Mouse (Mus musculus) intestine, postnatal 0 days (tissue): ENCODE results near the gene Insc. TPM values are rescaled to one million over a fixed set of nuclear protein-coding genes. Genes with fewer than 3 reads are reported as not detected.

ENCODE experiments used
- ATAC-seq: fragments of 200-750 bp; cut with Nextera tagmentation; 2 replicates; pipeline ENCODE4 v1.8.0; 2017; ENCODE audit warnings: mild to moderate bottlenecking, moderate TSS enrichment, moderate library complexity
- H3K27ac ChIP-seq: fragments of 300-500 bp; sonication (generic); 2 replicates; pipeline ENCODE4 v1.5.1; 2014; ENCODE audit warnings: mild to moderate bottlenecking, low read depth, low read length, moderate library complexity
- H3K27me3 ChIP-seq: fragments of 300-500 bp; sonication (generic); replicated peaks from 2 replicates; pipeline ENCODE4 v1.6.1; 2014; ENCODE audit warnings: low read length, mixed read lengths; ENCODE audit not compliant: control insufficient read depth, insufficient read depth
- H3K36me3 ChIP-seq: fragments of 300-500 bp; sonication (generic); 2 replicates; pipeline ENCODE4 v1.6.1; 2014; ENCODE audit warnings: mild to moderate bottlenecking, moderate library complexity; ENCODE audit not compliant: control insufficient read depth, insufficient read depth
- H3K4me1 ChIP-seq: fragments of 300-500 bp; sonication (generic); replicated peaks from 2 replicates; pipeline ENCODE4 v1.6.1; 2014; ENCODE audit warnings: antibody characterized with exemption, low read length, mixed read lengths; ENCODE audit not compliant: control insufficient read depth, insufficient read depth
- H3K4me2 ChIP-seq: fragments of 300-500 bp; sonication (generic); replicated peaks from 2 replicates; pipeline ENCODE4 v1.6.1; 2014; ENCODE audit warnings: low read depth, mild to moderate bottlenecking, moderate library complexity
- H3K4me3 ChIP-seq: fragments of 300-500 bp; sonication (generic); 2 replicates; pipeline ENCODE4 v1.5.1; 2014; ENCODE audit warnings: low read depth, low read length
- H3K9ac ChIP-seq: fragments of 300-500 bp; sonication (generic); 2 replicates; pipeline ENCODE4 v1.6.1; 2014; ENCODE audit warnings: mild to moderate bottlenecking, low read depth, low read length
- H3K9me3 ChIP-seq: fragments of 300-500 bp; sonication (generic); 2 replicates; pipeline ENCODE4 v1.6.1; 2016; ENCODE audit warnings: mixed run types; ENCODE audit not compliant: control insufficient read depth
- CTCF ChIP-seq: sonication (generic); IDR thresholded peaks from 2 replicates; pipeline ENCODE4 v1.5.1; 2016; ENCODE audit warnings: low read depth, mild to moderate bottlenecking, control low read depth, antibody characterized with exemption, moderate library complexity
- WGBS: fragments of 180-500 bp; shearing (Covaris S2); extraction: QIAGEN DNeasy Blood & Tissue Kit; methylation state at CpG from one replicate; pipeline ENCODE4 v1.1.7; 2014; 5-methylcytosine and 5-hydroxymethylcytosine counted together
- polyA plus RNA-seq: library from polyadenylated mRNA; unstranded; fragments of >200 nt; fragmentation: Nextera tagmentation; extraction: Ambion mirVana; gene quantifications from 2 replicates; pipeline ENCODE4 v1.2.1, GENCODE M21; 2015

The Insc gene
- polyA plus RNA-seq = 8.3 and 9.9 TPM in 2 replicates

DNA sequence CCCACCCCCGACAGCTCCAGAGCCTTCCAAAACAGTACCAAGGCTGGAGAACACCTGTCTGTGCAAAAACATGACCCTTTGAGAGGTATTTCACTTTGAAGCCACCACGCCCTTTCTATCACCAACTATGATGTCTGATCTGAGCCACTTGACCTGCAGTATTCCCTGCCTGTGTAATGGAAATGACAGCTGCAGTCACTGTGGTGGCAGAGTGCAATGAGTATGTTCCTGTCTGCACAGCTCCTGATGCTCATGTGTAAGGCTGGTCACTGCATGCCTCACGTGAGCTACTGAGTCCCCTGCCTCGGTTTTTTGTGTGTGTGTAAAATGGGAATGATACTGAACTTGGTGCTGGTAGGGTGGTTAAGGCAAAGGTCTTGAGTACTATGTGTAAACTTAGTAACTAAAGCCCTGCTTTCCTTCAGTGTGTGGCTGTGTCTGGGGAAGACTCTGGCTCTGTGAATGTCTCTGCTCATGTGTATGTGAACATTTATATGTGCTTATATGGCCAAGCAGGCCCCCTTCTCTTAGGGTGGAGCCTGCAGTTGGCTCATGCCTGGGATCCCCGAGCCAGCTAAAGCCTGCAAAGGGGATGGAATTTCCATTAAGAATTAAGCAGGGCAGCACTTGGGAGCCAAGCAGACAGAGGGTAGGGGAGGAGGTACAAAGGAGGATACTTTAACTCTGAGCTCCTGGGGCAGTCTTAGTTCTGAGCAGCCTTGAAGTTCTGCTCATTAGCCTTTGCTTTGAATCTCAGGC is at the start of gene Insc:
Gene Insc (plus strand): TSS at position 673 of the 759 bp plus-strand sequence.
- 67% methylated on average over 5 of the region's 5 CpGs for WGBS
- no peak for ATAC-seq
- TF ChIP-seq CTCF = no peak
- H3K4me1 ChIP-seq = 0 out of 2 replicates have a peak, but pooled peaks cover 4% of the 10 kb centered on the region
- H3K36me3 ChIP-seq = no peaks in the 10 kb centered on the region
- H3K27me3 ChIP-seq = no peaks in the 10 kb centered on the region
- H3K4me3 ChIP-seq = no peak within 1 kb of the TSS
- H3K9ac ChIP-seq = no peak within 1 kb of the TSS
- no peaks in the 10 kb centered on the region for H3K9me3 ChIP-seq
- no peak within 1 kb of the TSS for H3K27ac ChIP-seq
- H3K4me2 ChIP-seq = no peak within 1 kb of the TSS

GRCm38 (mm10) chr7:114700871-114701270 is 42.6 kb upstream of the Insc start:
- H3K27ac ChIP-seq = no peak overlapping the region
- no peak overlapping the region for H3K4me3 ChIP-seq
- no peaks in the 10 kb centered on the region for H3K9me3 ChIP-seq
- no peaks in the 10 kb centered on the region for H3K27me3 ChIP-seq
- WGBS = 10% methylated on average over 2 of the region's 2 CpGs
- H3K36me3 ChIP-seq = no peaks in the 10 kb centered on the region
- no peak overlapping the region for H3K4me2 ChIP-seq
- ATAC-seq = no peak
- H3K9ac ChIP-seq = no peak overlapping the region
- H3K4me1 ChIP-seq = no peaks in the 10 kb centered on the region
- TF ChIP-seq CTCF = no peak

GRCm38 (mm10) chr7:114706716-114707115 is 36.8 kb upstream of the Insc start:
- Histone ChIP-seq H3K9me3 (no peaks in the 10 kb centered on the region), H3K27ac (no peak overlapping the region), H3K36me3 (no peaks in the 10 kb centered on the region), H3K4me2 (no peak overlapping the region), H3K27me3 (no peaks in the 10 kb centered on the region), H3K9ac (no peak overlapping the region), H3K4me3 (no peak overlapping the region), H3K4me1 (no peaks in the 10 kb centered on the region)
- no peak for TF ChIP-seq CTCF
- 60% methylated on average over 4 of the region's 4 CpGs for WGBS
- no peak for ATAC-seq

DNA sequence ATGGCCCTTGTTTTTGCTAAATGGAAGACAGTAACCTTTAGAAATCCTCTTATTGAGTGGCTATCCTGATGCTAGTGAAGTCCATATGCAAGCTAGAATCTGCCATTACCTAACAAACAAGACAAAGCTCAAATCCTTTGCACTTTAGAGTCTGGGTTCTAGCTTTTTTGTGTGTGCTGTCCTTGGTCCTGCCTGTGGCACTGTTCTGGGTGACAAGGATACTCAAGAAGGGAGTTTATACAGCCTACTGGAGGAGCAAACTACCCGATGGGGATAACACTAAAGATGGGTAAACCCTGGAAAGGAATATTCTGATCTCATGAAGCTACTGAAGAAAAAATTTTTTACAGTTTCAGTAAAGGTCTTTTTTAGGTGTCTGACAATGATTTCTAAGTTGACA is 36.1 kb upstream of the Insc start:
- no peaks in the 10 kb centered on the region for H3K4me1 ChIP-seq
- H3K4me2 ChIP-seq = no peak overlapping the region
- H3K4me3 ChIP-seq = no peak overlapping the region
- no peaks in the 10 kb centered on the region for H3K36me3 ChIP-seq
- no peak overlapping the region for H3K27ac ChIP-seq
- no peaks in the 10 kb centered on the region for H3K9me3 ChIP-seq
- TF ChIP-seq CTCF = no peak
- 68% methylated on average over 1 of the region's 1 CpGs for WGBS
- H3K9ac ChIP-seq = no peak overlapping the region
- no peaks in the 10 kb centered on the region for H3K27me3 ChIP-seq
- no peak for ATAC-seq

GRCm38 (mm10) chr7:114710419-114710818 is 33.1 kb upstream of the Insc start:
- H3K4me3 ChIP-seq = no peak overlapping the region
- TF ChIP-seq CTCF = no peak
- ATAC-seq = no peak
- H3K27ac ChIP-seq = no peak overlapping the region
- H3K27me3 ChIP-seq = no peaks in the 10 kb centered on the region
- H3K36me3 ChIP-seq = no peaks in the 10 kb centered on the region
- no peak overlapping the region for H3K4me2 ChIP-seq
- no peaks in the 10 kb centered on the region for H3K9me3 ChIP-seq
- no peaks in the 10 kb centered on the region for H3K4me1 ChIP-seq
- WGBS = 77% methylated on average over 2 of the region's 2 CpGs
- H3K9ac ChIP-seq = no peak overlapping the region

DNA sequence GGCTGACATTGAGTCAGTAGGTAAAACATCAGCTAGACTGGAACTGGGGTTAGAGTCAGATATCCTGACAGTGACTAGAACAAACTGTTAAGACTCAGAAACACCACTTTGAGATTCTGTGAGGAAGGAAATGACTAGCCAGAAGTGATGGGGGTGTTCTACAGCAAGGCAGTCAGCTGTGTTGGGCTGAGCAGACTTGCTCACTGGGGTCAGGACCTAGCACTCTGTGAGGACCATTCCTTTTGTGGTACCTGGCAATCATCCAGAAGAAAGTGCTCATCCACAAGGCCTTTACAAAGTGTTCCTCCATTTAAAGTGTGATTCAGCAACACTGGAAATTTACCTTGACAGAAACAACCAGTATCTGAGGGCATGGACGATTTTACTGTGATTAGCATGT is 31.0 kb upstream of the Insc start:
- TF ChIP-seq CTCF = no peak
- Histone ChIP-seq H3K27me3 (peaks cover 4% of the 10 kb centered on the region), H3K4me3 (no peak overlapping the region), H3K4me1 (no peaks in the 10 kb centered on the region), H3K9me3 (no peaks in the 10 kb centered on the region), H3K36me3 (no peaks in the 10 kb centered on the region), H3K27ac (no peak overlapping the region), H3K4me2 (no peak overlapping the region), H3K9ac (no peak overlapping the region)
- WGBS = 67% methylated on average over 1 of the region's 1 CpGs
- ATAC-seq = no peak
